Mouse (Mus musculus) lung, adult 2 months (tissue): ENCODE measurements around the gene Ptcd1.

Source experiments
- CTCF ChIP-seq: fragments of 200-500 bp; IDR thresholded peaks from 2 replicates; pipeline ENCODE4 v1.5.1; 2011; ENCODE audit warnings: mild to moderate bottlenecking, low read length, control low read depth; ENCODE audit not compliant: insufficient read depth
- POLR2A ChIP-seq: fragments of 200-500 bp; IDR thresholded peaks from 2 replicates; pipeline ENCODE4 v1.6.1; 2011; ENCODE audit warnings: low read depth, mild to moderate bottlenecking, control low read depth, low read length, borderline replicate concordance; ENCODE audit errors: extremely low read depth

DNA sequence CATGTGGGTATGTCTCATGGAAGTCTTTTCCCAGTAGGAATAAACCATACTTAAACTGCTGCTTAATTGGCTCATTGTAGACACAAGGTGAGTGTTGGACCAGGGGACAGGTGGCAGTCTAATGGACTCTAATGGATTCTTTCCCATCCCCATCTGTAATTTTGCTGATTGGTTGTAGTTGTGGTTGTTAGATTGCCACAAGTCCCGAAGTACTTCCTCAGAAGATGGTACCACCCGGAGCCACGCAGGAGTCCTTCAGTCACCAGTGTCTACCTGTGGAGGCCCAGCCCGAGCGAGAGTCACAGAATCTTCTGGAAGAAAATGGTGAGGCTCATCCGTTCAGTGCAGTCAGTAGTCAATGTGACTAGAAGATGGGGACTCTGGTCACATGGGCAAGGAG is 40.5 kb upstream of the Ptcd1 start:
- TF ChIP-seq POLR2A (no peak), CTCF (no peak)
